Mouse (Mus musculus): ENCODE results near the gene Olfr1126. TPM values are rescaled to one million over a fixed set of nuclear protein-coding genes. Genes with fewer than 3 reads are reported as not detected.

The Olfr1126 gene
- polyA plus RNA-seq, 1 experiment from 2014 or later = not detected

Other genes with a start within 250 kb of the Olfr1126 start
- not detected in 2 replicates for gene Olfr1113, start 245.0 kb upstream of the Olfr1126 start, polyA plus RNA-seq (2015; fragmentation: Nextera tagmentation; extraction: Ambion mirVana)
- gene Olfr1115, start 205.9 kb upstream of the Olfr1126 start, polyA plus RNA-seq (2015; fragmentation: Nextera tagmentation; extraction: Ambion mirVana) = not detected in 2 replicates
- gene Olfr1116, start 186.4 kb upstream of the Olfr1126 start, polyA plus RNA-seq (2015; fragmentation: Nextera tagmentation; extraction: Ambion mirVana) = not detected in 2 replicates
- not detected in 2 replicates for gene Olfr1118, start 146.4 kb upstream of the Olfr1126 start, polyA plus RNA-seq (2015; fragmentation: Nextera tagmentation; extraction: Ambion mirVana)
- gene Olfr1120, start 99.1 kb upstream of the Olfr1126 start, polyA plus RNA-seq (2015; fragmentation: Nextera tagmentation; extraction: Ambion mirVana) = not detected in 2 replicates
- not detected in 2 replicates for gene Olfr1121, start 84.1 kb upstream of the Olfr1126 start, polyA plus RNA-seq (2015; fragmentation: Nextera tagmentation; extraction: Ambion mirVana)
- gene Olfr1122, start 68.1 kb upstream of the Olfr1126 start, polyA plus RNA-seq (2015; fragmentation: Nextera tagmentation; extraction: Ambion mirVana) = 0.09 and 0.16 TPM in 2 replicates
- gene Olfr1123, start 37.3 kb upstream of the Olfr1126 start, polyA plus RNA-seq (2015; fragmentation: Nextera tagmentation; extraction: Ambion mirVana) = 0.14 and 0.23 TPM in 2 replicates
- gene Olfr1124, start 23.7 kb upstream of the Olfr1126 start, polyA plus RNA-seq (2015; fragmentation: Nextera tagmentation; extraction: Ambion mirVana) = 0.07 TPM in 1 of 2 replicates, not detected in the other
- not detected in 2 replicates for gene Pramel7, start 43.1 kb downstream of the Olfr1126 start, polyA plus RNA-seq (2015; fragmentation: Nextera tagmentation; extraction: Ambion mirVana)
- gene Pramel6, start 52.6 kb downstream of the Olfr1126 start, polyA plus RNA-seq (2015; fragmentation: Nextera tagmentation; extraction: Ambion mirVana) = not detected in 2 replicates
- gene Olfr153, start 77.8 kb downstream of the Olfr1126 start, polyA plus RNA-seq (2015; fragmentation: Nextera tagmentation; extraction: Ambion mirVana) = not detected in 2 replicates
- not detected in 2 replicates for gene Olfr1128, start 91.6 kb downstream of the Olfr1126 start, polyA plus RNA-seq (2015; fragmentation: Nextera tagmentation; extraction: Ambion mirVana)
- 0.17 TPM in 1 of 2 replicates, not detected in the other for gene Olfr1129, start 119.9 kb downstream of the Olfr1126 start, polyA plus RNA-seq (2015; fragmentation: Nextera tagmentation; extraction: Ambion mirVana)
- not detected in 2 replicates for gene Olfr1130, start 152.2 kb downstream of the Olfr1126 start, polyA plus RNA-seq (2015; fragmentation: Nextera tagmentation; extraction: Ambion mirVana)
- gene Olfr1131, start 173.1 kb downstream of the Olfr1126 start, polyA plus RNA-seq (2015; fragmentation: Nextera tagmentation; extraction: Ambion mirVana) = not detected in 2 replicates
- not detected in 2 replicates for gene Olfr1132, start 183.6 kb downstream of the Olfr1126 start, polyA plus RNA-seq (2015; fragmentation: Nextera tagmentation; extraction: Ambion mirVana)
- gene Olfr1133, start 193.4 kb downstream of the Olfr1126 start, polyA plus RNA-seq (2015; fragmentation: Nextera tagmentation; extraction: Ambion mirVana) = 0.24 and 0.49 TPM in 2 replicates
- gene Olfr1134, start 204.5 kb downstream of the Olfr1126 start, polyA plus RNA-seq (2015; fragmentation: Nextera tagmentation; extraction: Ambion mirVana) = not detected in 2 replicates
- gene Olfr1135, start 219.7 kb downstream of the Olfr1126 start, polyA plus RNA-seq (2015; fragmentation: Nextera tagmentation; extraction: Ambion mirVana) = not detected in 2 replicates
- gene Olfr1136, start 240.0 kb downstream of the Olfr1126 start, polyA plus RNA-seq (2015; fragmentation: Nextera tagmentation; extraction: Ambion mirVana) = not detected in 2 replicates